Comparison of ENCODE assay signal across 30 mouse cellular contexts in genomic region chr6:70986683-70987082, GRCm38 (mm10). TPM values are rescaled to one million over a fixed set of nuclear protein-coding genes. Genes with fewer than 3 reads are reported as not detected.
DNase-seq lines count a peak whose midpoint lies in the region; ATAC-seq and TF ChIP-seq lines count a peak whose summit lies in the region.
"Had no signal": no experiment of that assay in that cellular context is flagged by ENCODE, and none has a peak within 500 bp of the region (broad histone marks: within the 10 kb centered on the region; RNA-seq: fewer than 3 reads in every experiment).

No protein-coding gene starts in this region.

- WGBS in forebrain, embryonic 12.5 days, result 17% methylated on average over 8 of the region's 8 CpGs
- WGBS in forebrain, embryonic 10.5 days, result 25% methylated on average over 8 of the region's 8 CpGs
- 38% methylated on average over 8 of the region's 8 CpGs for WGBS in midbrain, embryonic 13.5 days
- WGBS in midbrain, postnatal 0 days, result 41% methylated on average over 8 of the region's 8 CpGs
- WGBS in forebrain, embryonic 15.5 days, result 8% methylated on average over 8 of the region's 8 CpGs

- no peaks in the 10 kb centered on the region for H3K9me3 ChIP-seq in forebrain, embryonic 12.5 days
- H3K9me3 ChIP-seq in forebrain, embryonic 10.5 days, result no peaks in the 10 kb centered on the region
- no peaks in the 10 kb centered on the region for H3K9me3 ChIP-seq in midbrain, embryonic 13.5 days
- no peaks in the 10 kb centered on the region for H3K9me3 ChIP-seq in midbrain, postnatal 0 days (ENCODE audit: low read length)
- H3K9me3 ChIP-seq in forebrain, embryonic 15.5 days, result no peaks in the 10 kb centered on the region
- H3K9me3 ChIP-seq: heart, embryonic 10.5 days; intestine, embryonic 15.5 days; midbrain, embryonic 15.5 days; neural tube, embryonic 13.5 days had no signal

- peaks cover 6% of the 10 kb centered on the region; the same call in 1 of the 2 replicates for H3K4me1 ChIP-seq in forebrain, embryonic 12.5 days
- peaks cover 15% of the 10 kb centered on the region for H3K4me1 ChIP-seq in forebrain, embryonic 10.5 days
- no peaks in the 10 kb centered on the region for H3K4me1 ChIP-seq in midbrain, embryonic 13.5 days (replicated peaks)
- H3K4me1 ChIP-seq in midbrain, postnatal 0 days (ENCODE audit: insufficient read depth, low read length), result no peaks in the 10 kb centered on the region
- no peaks in the 10 kb centered on the region for H3K4me1 ChIP-seq in forebrain, embryonic 15.5 days
- H3K4me1 ChIP-seq: heart, embryonic 10.5 days; intestine, embryonic 15.5 days; midbrain, embryonic 15.5 days; neural tube, embryonic 13.5 days had no signal

- no peak overlapping the region for H3K4me2 ChIP-seq in forebrain, embryonic 12.5 days
- H3K4me2 ChIP-seq in midbrain, embryonic 13.5 days (replicated peaks), result no peak overlapping the region
- H3K4me2 ChIP-seq in midbrain, postnatal 0 days (ENCODE audit: low read depth, low read length, poor library complexity, severe bottlenecking), result no peak overlapping the region
- H3K4me2 ChIP-seq in forebrain, embryonic 15.5 days (replicated peaks), result no peak overlapping the region
- H3K4me2 ChIP-seq: intestine, embryonic 15.5 days; lung, embryonic 14.5 days; midbrain, embryonic 15.5 days; neural tube, embryonic 13.5 days had no signal

- ATAC-seq in forebrain, embryonic 12.5 days (ENCODE audit: low FRiP score), result peak; percentile 81; the same call in 1 of the 2 replicates
- 0 out of 2 replicates have a peak, but pooled peaks have one; percentile 62 for ATAC-seq in midbrain, embryonic 13.5 days
- ATAC-seq in midbrain, postnatal 0 days (ENCODE audit: low FRiP score), result no peak
- peak; percentile 80 for ATAC-seq in forebrain, embryonic 15.5 days (replicated peaks)
- ATAC-seq: intestine, embryonic 15.5 days; midbrain, embryonic 15.5 days had no signal

- no peak overlapping the region for H3K4me3 ChIP-seq in forebrain, embryonic 12.5 days (replicated peaks)
- H3K4me3 ChIP-seq in forebrain, embryonic 10.5 days, result no peak overlapping the region
- H3K4me3 ChIP-seq in midbrain, embryonic 13.5 days (replicated peaks), result no peak overlapping the region
- no peak overlapping the region for H3K4me3 ChIP-seq in midbrain, postnatal 0 days (ENCODE audit: low read depth, low read length)
- H3K4me3 ChIP-seq in forebrain, embryonic 15.5 days, result no peak overlapping the region
- H3K4me3 ChIP-seq: gastrocnemius, adult 2 months; heart, embryonic 10.5 days; intestine, embryonic 15.5 days; left cerebral cortex, adult 2 months; midbrain, embryonic 15.5 days; myocyte; neural tube, embryonic 13.5 days had no signal

- TF ChIP-seq CTCF in midbrain, postnatal 0 days (IDR thresholded peaks at IDR 0.05), result no peak

- no peaks in the 10 kb centered on the region for H3K27me3 ChIP-seq in forebrain, embryonic 12.5 days
- peaks cover 13% of the 10 kb centered on the region; the same call in 1 of the 2 replicates for H3K27me3 ChIP-seq in forebrain, embryonic 10.5 days (ENCODE audit: poor library complexity, severe bottlenecking)
- H3K27me3 ChIP-seq in midbrain, embryonic 13.5 days, result no peaks in the 10 kb centered on the region
- no peaks in the 10 kb centered on the region for H3K27me3 ChIP-seq in midbrain, postnatal 0 days (ENCODE audit: insufficient read depth, low read length)
- no peaks in the 10 kb centered on the region for H3K27me3 ChIP-seq in forebrain, embryonic 15.5 days
- H3K27me3 ChIP-seq: intestine, embryonic 15.5 days; midbrain, embryonic 15.5 days; neural tube, embryonic 13.5 days had no signal

- no peaks in the 10 kb centered on the region for H3K36me3 ChIP-seq in forebrain, embryonic 12.5 days (replicated peaks)
- H3K36me3 ChIP-seq in forebrain, embryonic 10.5 days (replicated peaks), result no peaks in the 10 kb centered on the region
- H3K36me3 ChIP-seq in midbrain, embryonic 13.5 days, result no peaks in the 10 kb centered on the region
- no peaks in the 10 kb centered on the region for H3K36me3 ChIP-seq in midbrain, postnatal 0 days (ENCODE audit: insufficient read depth, low read length)
- H3K36me3 ChIP-seq in forebrain, embryonic 15.5 days, result no peaks in the 10 kb centered on the region
- H3K36me3 ChIP-seq: heart, embryonic 10.5 days; intestine, embryonic 15.5 days; midbrain, embryonic 15.5 days; neural tube, embryonic 13.5 days had no signal

- no peak for DNase-seq in forebrain, embryonic 10.5 days (ENCODE audit: extremely low spot score, low spot score)
- no peak for DNase-seq in midbrain, postnatal 0 days (ENCODE audit: low spot score)
- peak; percentile 28 for DNase-seq in retina, postnatal 7 days (ENCODE audit: low read depth, low spot score)
- no peak for DNase-seq in right cerebral cortex, postnatal 36 days (ENCODE audit: low spot score in 2 of 2)
- no peak for DNase-seq in urinary bladder, postnatal 36 days (ENCODE audit: low spot score in 2 of 2)
- DNase-seq: adrenal gland, adult 2 months; cerebellum, adult 2 months; cerebellum, postnatal 25 days; gastrocnemius, adult 2 months; kidney, postnatal 4 days; layer of hippocampus, adult 9-11 months; lung, embryonic 14.5 days; thymus, adult 2 months had no signal

- no peak overlapping the region for H3K9ac ChIP-seq in forebrain, embryonic 12.5 days
- H3K9ac ChIP-seq in midbrain, embryonic 13.5 days (replicated peaks), result no peak overlapping the region
- no peak overlapping the region for H3K9ac ChIP-seq in midbrain, postnatal 0 days (replicated peaks; ENCODE audit: low read length, poor library complexity, severe bottlenecking)
- H3K9ac ChIP-seq in forebrain, embryonic 15.5 days (replicated peaks), result no peak overlapping the region
- H3K9ac ChIP-seq: intestine, embryonic 15.5 days; liver, embryonic 14.5 days; lung, embryonic 14.5 days; midbrain, embryonic 15.5 days; neural tube, embryonic 13.5 days had no signal

- no peak overlapping the region for H3K27ac ChIP-seq in forebrain, embryonic 12.5 days
- no peak overlapping the region for H3K27ac ChIP-seq in forebrain, embryonic 10.5 days
- no peak overlapping the region for H3K27ac ChIP-seq in midbrain, embryonic 13.5 days
- no peak overlapping the region for H3K27ac ChIP-seq in midbrain, postnatal 0 days (ENCODE audit: low read depth, low read length)
- no peak overlapping the region for H3K27ac ChIP-seq in forebrain, embryonic 15.5 days (replicated peaks)
- H3K27ac ChIP-seq: gastrocnemius, adult 2 months; heart, embryonic 10.5 days; intestine, embryonic 15.5 days; left cerebral cortex, adult 2 months; liver, embryonic 14.5 days; midbrain, embryonic 15.5 days; neural tube, embryonic 13.5 days; stomach, postnatal 0 days had no signal

RNA-seq across cellular contexts. Expression of gene Foxi3, which starts 30.4 kb away (rescaled TPM):
- 0.20 TPM in 1 of 2 replicates, not detected in the other for polyA plus RNA-seq in forebrain, embryonic 12.5 days (2016; fragmentation: Nextera tagmentation; extraction: Ambion mirVana)
- polyA plus RNA-seq in forebrain, embryonic 10.5 days (2016; fragmentation: Nextera tagmentation; extraction: Ambion mirVana), result 0.11 and 0.17 TPM in 2 replicates
- polyA plus RNA-seq in midbrain, embryonic 13.5 days (2015; fragmentation: Nextera tagmentation; extraction: Ambion mirVana), result not detected in 2 replicates
- not detected in 2 replicates for total RNA-seq in midbrain, postnatal 0 days (2014; rRNA removed)
- polyA plus RNA-seq in midbrain, postnatal 0 days (2015; fragmentation: Nextera tagmentation; extraction: Ambion mirVana), result not detected in 2 replicates
- not detected in 2 replicates for polyA plus RNA-seq in forebrain, embryonic 15.5 days (2015; fragmentation: Nextera tagmentation; extraction: Ambion mirVana)
- total RNA-seq: adrenal gland, adult 2 months; gastrocnemius, adult 2 months; granulocyte monocyte progenitor cell, adult 5-6 weeks; hematopoietic stem cell, adult 5-6 weeks; left cerebral cortex, adult 2 months; left cerebral cortex, postnatal 36 days; megakaryocyte, adult 5-6 weeks had no signal
- polyA plus RNA-seq: adrenal gland, adult 2 months; cerebellum, adult 2 months; heart, embryonic 10.5 days; heart, postnatal 0 days; intestine, embryonic 15.5 days; kidney, embryonic 14.5 days; liver, embryonic 14.5 days; lung, embryonic 14.5 days; midbrain, embryonic 15.5 days; myocyte; neural tube, embryonic 13.5 days; stomach, postnatal 0 days had no signal
